Mouse (Mus musculus) skeletal muscle tissue, adult 2 months (tissue): Measurements from ENCODE around the gene Stx11.
"Not testable (repeated sequence)": the region's sequence is repeated elsewhere in the genome, so short reads cannot be mapped to it uniquely, and the experiment has no call there.

Source experiments
- DNase-seq: peaks from one replicate; pipeline ENCODE4 v3.0.0-alpha.2; 2012; ENCODE audit warnings: low read depth, low spot score

Gene Stx11

GRCm38 (mm10) chr10:12961546-12961945, 2.6 kb downstream of the Stx11 start:
- DNase-seq: no peak

GRCm38 (mm10) chr10:12957271-12957670, 6.8 kb downstream of the Stx11 start:
- DNase-seq: no peak

DNA sequence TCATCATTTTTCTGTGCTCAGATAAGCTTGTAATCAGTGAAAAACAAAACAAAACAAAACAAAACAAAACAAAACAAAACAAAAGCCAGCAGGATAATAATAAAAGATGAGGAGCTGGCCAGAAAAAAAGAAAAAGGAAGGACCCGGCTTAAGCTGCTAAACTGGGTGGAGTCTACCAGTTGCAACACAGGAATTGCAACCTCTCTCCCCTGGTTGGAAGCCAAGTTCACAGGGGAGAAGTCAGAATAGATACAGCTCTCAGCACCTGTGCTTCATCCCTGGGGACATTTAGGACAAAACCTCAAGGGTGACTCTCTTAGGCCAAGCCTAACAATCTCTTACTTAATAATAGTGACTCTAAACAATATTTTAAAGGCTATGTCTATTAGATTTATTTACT, 8.3 kb downstream of the Stx11 start:
- no peak for DNase-seq

- DNase-seq: not testable (repeated sequence)
Measured at GRCm38 (mm10) chr10:12951358-12951757, 12.7 kb downstream of the Stx11 start.

DNA sequence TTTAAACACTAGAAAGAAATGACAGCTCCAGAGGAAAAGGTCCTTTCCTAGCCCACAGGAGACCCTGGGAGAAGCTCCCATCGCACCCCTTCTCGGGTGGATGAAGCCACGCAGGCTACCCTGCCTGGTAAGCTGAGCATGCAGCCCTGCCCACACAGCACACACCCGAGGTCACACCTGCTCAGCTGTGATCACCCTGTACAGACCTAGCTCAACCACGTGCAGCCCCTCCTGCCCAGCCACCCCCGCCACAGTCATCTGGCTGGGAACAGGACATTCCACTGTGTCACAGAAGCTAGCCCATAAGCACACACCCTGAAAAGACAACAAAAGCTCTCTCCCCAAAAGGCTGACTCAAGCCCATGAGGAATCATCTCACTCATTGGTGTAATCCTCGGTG, 14.8 kb downstream of the Stx11 start:
- no peak for DNase-seq

DNA sequence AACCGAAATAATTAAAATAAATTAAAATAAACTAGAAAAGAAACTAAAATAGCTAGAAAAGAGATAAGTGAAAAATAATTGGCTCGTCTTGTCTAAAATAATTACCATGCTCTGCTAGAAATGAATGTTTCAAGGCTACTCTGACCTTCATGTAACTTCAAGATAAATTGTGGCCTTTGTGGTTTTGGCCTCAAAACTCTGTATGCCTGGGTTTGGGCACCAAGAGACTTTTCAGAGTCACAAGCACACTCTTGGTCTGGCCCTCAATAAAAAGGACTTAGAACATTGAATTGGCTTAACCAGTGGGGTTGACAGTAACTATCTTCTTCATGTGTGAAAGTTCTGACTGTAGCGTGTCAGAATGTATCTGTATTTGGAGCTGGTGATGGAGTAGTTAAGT, 16.5 kb downstream of the Stx11 start:
- no peak for DNase-seq

GRCm38 (mm10) chr10:12941018-12941761, 22.9 kb downstream of the Stx11 start:
- DNase-seq: no peak

GRCm38 (mm10) chr10:12938763-12939162, 25.3 kb downstream of the Stx11 start:
- DNase-seq: no peak

DNA sequence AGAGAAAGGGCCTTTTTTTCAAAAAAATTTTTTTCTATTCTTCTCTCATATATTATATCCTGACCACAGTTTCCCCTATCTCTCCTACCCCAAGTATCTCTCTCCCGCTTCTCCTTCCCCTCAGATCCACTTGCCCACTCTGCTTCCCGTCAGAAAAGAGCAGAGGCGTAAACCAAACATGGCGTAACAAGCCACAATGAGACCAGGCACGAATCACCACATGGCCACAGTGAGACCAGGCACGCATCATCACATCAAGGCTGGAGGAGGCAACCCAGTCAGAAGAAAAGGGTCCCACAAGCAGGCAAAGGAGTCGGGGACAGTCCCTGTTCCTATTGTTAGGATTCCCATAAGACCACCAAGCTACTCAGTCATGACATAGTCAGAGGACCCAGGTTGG, 28.0 kb downstream of the Stx11 start:
- no peak for DNase-seq

GRCm38 (mm10) chr10:12935575-12935974, 28.5 kb downstream of the Stx11 start:
- DNase-seq: no peak

- no peak for DNase-seq
Measured at GRCm38 (mm10) chr10:12931492-12932400, 32.4 kb downstream of the Stx11 start.

DNA sequence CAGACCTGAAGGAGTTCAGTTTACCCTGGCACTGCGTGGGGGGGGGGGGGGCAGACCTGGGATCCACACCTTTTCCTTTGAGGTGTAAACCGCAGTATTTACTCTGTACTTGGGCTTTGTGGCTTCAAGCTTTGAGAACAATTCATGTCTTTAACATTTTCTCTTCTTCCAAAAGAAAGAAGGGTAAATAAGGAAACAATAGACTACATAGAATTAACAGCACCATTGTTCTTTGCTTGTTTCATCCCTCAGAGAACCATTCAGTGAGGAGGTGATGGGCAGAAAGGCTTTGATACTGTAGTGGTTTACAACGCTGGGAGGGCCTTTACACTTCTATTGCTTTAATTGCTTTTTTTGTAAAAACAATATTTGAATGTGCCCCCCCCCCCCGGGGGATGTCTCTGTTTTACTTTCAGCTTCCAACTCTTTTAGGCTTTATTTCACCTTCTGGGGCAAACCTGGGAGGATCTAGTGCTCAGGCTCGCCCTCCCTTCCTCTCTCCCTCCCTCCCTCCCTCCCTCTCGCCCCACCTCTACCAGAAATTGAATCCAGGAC, 33.7 kb downstream of the Stx11 start:
- no peak for DNase-seq

DNA sequence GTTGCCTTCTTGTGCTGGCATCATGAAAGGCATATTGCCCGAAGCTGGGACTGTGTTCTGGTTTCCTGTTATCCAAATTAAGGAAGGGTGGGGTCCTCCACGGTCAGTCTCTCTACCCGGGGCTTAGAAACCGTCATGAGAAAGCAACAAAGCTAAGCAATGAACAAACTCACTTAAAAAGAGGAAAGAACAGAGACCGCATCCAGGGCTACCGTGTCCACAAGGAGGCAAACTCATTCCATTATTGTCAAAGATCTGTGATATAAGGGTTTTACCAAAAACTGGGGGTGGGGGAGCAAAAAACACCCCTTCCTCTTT, 34.3 kb downstream of the Stx11 start:
- no peak for DNase-seq

- no peak for DNase-seq
Measured at GRCm38 (mm10) chr10:12929149-12929856, 34.8 kb downstream of the Stx11 start.

GRCm38 (mm10) chr10:12928193-12928592, 35.9 kb downstream of the Stx11 start:
- DNase-seq: no peak

- peak; percentile 97 for DNase-seq
Measured at GRCm38 (mm10) chr10:12922574-12923353, 41.3 kb downstream of the Stx11 start.

DNA sequence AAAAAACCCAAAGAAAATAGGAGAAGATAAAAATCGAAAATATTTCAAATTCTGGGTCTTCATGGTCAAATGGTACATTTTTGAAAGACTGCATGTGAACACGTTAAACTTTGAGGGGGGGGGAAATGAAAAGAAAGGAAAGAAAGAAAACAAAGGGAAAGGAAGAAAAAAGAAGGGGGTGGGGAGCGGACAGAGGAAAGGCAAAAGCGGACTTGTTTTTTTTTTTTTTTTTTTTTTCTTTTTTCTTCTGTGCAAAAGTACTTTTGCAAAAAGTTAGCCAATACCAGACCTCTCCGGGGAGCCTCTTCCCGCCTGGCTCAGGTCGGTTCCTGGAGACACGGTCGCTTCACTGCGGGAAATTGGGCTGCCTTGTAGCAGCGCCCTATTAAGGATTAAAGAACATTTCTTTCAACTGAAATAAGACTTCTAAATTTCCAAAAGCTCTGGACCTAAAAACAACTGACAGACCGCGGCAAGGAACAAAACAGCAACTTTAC, 42.0 kb downstream of the Stx11 start:
- DNase-seq: no peak

GRCm38 (mm10) chr10:12921551-12922040, 42.5 kb downstream of the Stx11 start:
- DNase-seq: no peak

DNA sequence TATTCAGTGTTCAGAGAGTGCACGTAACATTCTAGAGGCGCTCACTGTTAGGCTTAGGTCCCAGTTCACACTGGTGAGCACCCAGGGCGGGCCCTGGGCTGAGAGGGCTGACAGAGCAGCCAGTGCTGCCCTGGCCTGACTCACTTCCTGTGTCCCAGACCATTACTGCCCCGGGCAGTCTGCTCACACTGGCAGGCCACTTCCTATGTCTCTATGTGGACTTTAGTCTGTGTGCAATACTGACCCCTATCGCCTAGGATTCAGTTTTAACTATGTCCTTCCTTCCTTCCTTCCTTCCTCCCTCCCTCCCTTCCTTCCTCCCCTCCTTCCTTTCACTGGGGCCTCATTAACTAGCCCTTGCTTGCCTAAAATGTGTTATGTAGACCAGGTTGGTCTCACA, 44.8 kb downstream of the Stx11 start:
- DNase-seq: peak; percentile 73

- no peak for DNase-seq
Measured at GRCm38 (mm10) chr10:12917626-12918025, 46.5 kb downstream of the Stx11 start.

GRCm38 (mm10) chr10:12916376-12916775, 47.7 kb downstream of the Stx11 start:
- no peak for DNase-seq
